Mouse (Mus musculus) adrenal gland (tissue): ENCODE measurements around the gene Creb5.

Experiments used
- intact Hi-C: fragments of 180-260 bp; cut with DNase I; formaldehyde crosslinking; loops from one replicate; pipeline ENCODE4 v1.15.1; 2025

The Creb5 gene

GRCm38 (mm10) chr6:53537530-53537929 lies 250.5 kb downstream of the Creb5 start:
- intact Hi-C loops, result no loop called here

DNA sequence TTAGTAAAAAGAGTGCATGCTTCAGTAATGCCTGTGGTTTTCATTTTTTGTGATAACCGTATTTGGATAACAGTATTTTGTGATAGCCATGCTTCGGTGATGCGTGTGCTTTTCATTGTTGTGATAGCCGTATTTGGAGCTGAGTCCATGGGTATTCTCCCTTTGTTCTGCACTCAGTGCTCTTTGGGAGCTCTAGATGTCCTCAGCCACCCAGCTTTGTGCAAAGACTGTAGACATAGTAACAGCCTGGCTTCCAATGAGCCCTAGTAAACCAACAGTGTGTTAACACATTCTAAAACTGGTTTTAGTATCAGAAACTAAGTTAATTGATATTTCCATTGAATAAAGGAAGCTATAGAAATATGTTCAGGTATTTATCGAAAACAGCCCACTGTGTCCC lies 254.7 kb downstream of the Creb5 start:
- intact Hi-C loops, result no loop called here

DNA sequence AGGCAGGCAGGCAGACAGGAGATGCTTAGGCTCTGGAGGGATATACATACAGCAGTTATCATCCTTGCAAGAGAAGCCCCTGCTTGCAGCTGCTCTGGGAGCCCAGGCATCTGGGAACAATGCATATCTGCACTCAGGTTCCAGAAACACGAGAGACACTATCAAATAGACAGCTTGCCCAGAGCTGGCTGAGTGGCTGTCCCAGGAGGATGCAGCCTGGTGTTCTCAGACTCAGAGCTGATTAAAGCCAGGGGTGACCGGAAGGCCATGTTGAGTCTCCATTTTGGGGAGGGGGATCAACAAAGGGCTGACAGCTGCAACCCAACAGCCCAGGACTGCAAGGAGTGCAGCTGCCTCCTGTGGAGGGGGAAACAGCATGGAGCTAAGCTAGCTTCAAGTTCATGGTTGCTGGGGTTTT lies 258.4 kb downstream of the Creb5 start:
- intact Hi-C loops, result loop anchor here (5.0 kb wide), 1 partner anchor 473 kb away; no protein-coding TSS in a partner anchor

- intact Hi-C loops, result loop anchor here (5.0 kb wide), 1 partner anchor 474 kb away; no protein-coding TSS in a partner anchor
These were observed 258.9 kb downstream of the Creb5 start for GRCm38 (mm10) chr6:53545989-53546388.

- intact Hi-C loops, result loop anchor here (5.0 kb wide), 1 partner anchor 476 kb away; no protein-coding TSS in a partner anchor
These were observed 261.2 kb downstream of the Creb5 start for GRCm38 (mm10) chr6:53548236-53548635.

DNA sequence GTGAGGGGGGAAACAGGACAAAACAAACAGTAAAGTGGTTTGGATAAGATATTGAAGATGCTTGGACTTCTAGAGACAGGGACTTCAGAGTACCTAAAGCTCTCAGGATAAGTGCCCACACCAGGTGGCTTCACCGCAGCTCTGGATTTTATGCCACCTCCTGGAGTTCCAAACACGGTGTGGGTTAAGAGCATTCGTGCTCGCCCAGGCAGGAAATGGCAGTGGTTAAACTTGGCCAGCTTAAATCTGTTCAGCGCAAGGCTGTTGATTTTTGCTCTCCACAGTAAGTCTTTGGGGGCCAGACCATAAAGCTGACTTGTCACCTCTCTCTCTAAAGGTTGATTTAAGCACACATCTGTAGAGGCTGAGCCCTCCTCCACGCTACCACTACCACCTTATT lies 262.3 kb downstream of the Creb5 start:
- intact Hi-C loops, result loop anchor here (5.0 kb wide), 1 partner anchor 477 kb away; no protein-coding TSS in a partner anchor

GRCm38 (mm10) chr6:53556050-53556449 lies 269.0 kb downstream of the Creb5 start:
- intact Hi-C loops, result no loop called here

DNA sequence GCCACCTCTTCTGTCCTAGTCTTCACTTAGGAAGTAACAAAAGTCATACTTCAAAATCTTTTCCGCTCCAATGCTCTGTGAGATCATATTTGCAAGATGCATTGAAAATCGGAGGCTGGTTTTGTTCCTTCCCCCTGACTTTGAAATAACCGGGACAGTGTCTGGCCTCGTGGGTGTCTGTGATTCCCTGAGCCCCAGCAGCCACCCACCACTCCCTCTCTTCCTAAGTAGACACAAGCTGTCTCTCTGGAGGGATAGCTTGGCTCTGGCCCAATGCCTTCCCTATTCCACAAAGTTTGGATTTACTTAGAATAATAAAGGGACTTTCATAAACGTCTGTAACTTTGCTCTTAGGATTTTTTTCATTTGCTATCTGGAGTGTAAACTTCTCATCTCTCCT lies 273.9 kb downstream of the Creb5 start:
- intact Hi-C loops, result no loop called here

GRCm38 (mm10) chr6:53562586-53562985 lies 275.5 kb downstream of the Creb5 start:
- intact Hi-C loops, result no loop called here

GRCm38 (mm10) chr6:53563546-53564185 lies 276.6 kb downstream of the Creb5 start:
- intact Hi-C loops, result no loop called here

DNA sequence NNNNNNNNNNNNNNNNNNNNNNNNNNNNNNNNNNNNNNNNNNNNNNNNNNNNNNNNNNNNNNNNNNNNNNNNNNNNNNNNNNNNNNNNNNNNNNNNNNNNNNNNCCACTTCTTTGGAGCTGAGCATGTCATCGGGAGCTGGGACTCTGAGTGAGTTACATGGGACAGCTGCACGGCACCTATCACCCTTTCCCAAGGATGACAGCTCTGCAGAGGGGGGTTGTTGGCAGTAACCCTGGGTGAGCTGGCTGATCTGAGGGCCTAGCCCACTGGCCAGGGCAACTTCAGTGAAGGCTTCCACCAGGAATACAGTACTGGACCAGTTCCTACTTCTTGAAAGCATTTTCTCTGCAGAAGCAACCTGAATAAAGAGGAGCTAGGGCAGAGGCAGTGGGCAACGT lies 282.4 kb downstream of the Creb5 start:
- intact Hi-C loops, result no loop called here

- intact Hi-C loops, result no loop called here
These were observed 283.8 kb downstream of the Creb5 start for GRCm38 (mm10) chr6:53570906-53571305.

GRCm38 (mm10) chr6:53571571-53572122 lies 284.6 kb downstream of the Creb5 start:
- intact Hi-C loops, result no loop called here

DNA sequence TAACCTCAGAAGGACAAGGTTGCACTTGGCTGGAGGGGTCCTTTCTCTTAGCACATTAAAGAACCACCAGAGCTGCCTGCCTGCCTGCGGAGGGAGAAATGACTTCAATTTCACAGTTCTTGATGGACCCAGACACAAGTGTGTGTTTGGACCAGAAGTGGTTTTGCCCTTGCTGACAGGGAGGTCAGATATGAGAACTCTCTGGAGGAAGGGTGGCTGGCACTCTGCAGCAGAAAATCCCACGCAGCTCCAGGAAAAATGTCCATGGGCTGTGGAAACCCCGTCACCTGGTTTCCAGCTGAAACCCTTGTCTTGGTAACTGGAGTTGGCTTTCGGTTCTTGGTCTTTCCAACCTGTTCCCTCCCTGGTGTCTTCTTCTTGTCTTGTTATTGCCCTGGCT lies 285.4 kb downstream of the Creb5 start:
- intact Hi-C loops, result no loop called here

DNA sequence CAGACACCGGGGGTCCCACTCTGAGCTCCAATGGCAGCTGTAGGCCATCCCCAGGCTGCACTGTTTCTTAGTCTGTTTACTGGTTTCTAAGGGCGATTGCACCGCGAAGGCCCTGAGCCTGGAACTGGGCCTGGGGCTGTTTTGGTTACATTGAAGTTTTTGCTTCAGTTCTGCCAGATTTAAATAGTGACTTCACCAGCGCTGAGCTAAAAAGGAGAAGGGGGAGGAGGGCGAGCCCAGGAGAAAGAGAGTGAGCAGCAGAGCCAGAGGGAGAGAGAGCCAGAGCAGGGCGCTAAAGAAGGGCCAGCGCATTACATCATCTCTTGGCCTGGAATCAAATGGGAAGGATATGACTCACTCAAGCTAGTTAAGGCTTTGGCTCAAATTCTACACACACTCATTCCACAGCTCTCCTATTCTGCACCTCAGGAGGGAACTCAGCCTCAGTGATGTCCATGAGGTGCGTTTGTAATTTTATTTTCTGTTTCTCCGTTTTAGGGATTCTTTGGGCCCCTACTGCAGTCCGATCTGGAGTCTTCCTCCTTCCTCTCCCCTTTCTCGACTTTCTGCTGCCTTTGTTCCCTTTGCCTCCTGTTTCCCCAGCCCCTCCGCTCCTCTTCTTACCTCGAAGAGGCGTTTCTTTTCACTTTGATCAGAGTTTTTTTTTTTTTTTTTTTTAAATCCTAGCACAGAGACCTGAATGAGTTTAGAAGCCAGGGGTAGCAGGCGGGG lies 286.1 kb downstream of the Creb5 start:
- intact Hi-C loops, result no loop called here

- intact Hi-C loops, result no loop called here
These were observed 286.6 kb downstream of the Creb5 start for GRCm38 (mm10) chr6:53573711-53574065.

GRCm38 (mm10) chr6:53574097-53574496 lies 287.0 kb downstream of the Creb5 start:
- intact Hi-C loops, result no loop called here

GRCm38 (mm10) chr6:53575191-53575590 lies 288.1 kb downstream of the Creb5 start:
- intact Hi-C loops, result no loop called here

- intact Hi-C loops, result no loop called here
These were observed 288.8 kb downstream of the Creb5 start for GRCm38 (mm10) chr6:53575836-53576235.

DNA sequence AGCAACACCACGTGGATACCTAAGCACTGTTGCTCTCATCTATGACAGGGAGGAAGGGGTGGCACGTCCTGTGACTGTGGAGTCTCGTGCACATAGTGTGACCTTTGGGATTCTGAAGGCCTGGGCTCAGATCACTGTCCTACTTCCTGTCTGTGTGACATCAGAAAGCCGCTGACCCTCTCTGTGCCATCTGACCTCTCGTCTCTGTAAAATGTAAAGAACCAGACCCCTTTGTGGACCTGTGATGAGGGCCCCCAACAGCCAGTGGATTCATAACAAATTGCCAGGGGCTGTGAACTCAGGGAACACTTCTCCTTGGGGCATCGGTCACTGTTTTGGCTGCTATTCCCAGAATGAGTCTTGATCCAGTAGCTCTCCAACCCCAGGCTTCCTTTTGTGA lies 289.8 kb downstream of the Creb5 start:
- intact Hi-C loops, result no loop called here

DNA sequence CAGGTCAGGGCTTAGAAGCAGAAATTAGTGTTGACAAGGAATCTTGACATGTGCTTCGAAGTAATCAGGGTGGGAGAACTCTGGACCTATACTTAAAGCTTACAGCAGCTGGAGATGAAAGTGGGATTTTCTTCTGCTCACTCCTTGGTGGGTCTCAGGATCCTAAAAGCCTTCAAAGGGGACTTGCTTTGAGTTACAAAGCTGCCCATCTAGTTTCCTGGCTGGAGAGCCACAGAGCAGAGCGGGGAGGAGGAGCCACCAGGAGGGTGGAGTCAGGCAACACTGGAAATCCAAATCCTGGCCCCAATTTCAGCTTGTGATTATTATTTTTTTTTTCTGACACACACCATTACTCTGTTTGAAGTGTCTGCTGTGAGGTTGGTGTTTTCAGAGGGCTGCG lies 290.7 kb downstream of the Creb5 start:
- intact Hi-C loops, result no loop called here

DNA sequence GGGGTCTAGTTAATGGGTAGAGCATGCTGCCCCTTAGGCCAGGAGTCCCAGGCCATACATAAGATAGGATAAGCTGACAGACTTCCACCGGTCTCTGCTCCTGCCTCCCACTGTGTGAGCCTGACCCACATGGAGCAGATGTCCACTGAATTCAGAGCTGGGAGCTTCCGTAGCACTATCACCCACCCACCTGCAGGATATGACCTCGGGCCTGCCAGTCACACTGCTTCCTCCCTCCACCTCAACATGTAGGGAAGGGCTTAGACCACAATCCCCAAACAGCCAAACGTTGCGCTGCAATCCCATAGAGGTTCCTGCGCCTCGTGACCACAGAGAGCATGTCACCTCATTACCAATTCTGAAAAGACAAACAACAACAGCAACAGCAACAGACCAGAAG lies 293.3 kb downstream of the Creb5 start:
- intact Hi-C loops, result no loop called here
